Mouse (Mus musculus): Measurements from ENCODE around the gene Hpse. TPM values are rescaled to one million over a fixed set of nuclear protein-coding genes. Genes with fewer than 3 reads are reported as not detected.

Hpse gene
- polyA plus RNA-seq, 1 experiment from 2014 or later: 0.24 TPM

GRCm38 (mm10) chr5:100673745-100674486 is 45.6 kb downstream of the Hpse start:
- Histone ChIP-seq H3K27me3 (ENCODE audit: control insufficient read depth, insufficient read depth, low read depth, low read length) (no peaks in the 10 kb centered on the region), H3K4me1 (ENCODE audit: control insufficient read depth, insufficient read depth, low read length) (peaks cover 9% of the 10 kb centered on the region), H3K27ac (ENCODE audit: low read length) (peak overlapping the region; percentile 63), H3K9me3 (replicated peaks; ENCODE audit: control insufficient read depth, low read length, poor library complexity, severe bottlenecking) (no peaks in the 10 kb centered on the region), H3K9ac (ENCODE audit: low read depth, low read length) (peak overlapping the region; percentile 89), H3K4me2 (ENCODE audit: low read length) (peak overlapping the region; percentile 71), H3K4me3 (ENCODE audit: low read depth, low read length) (peak overlapping the region; percentile 54), H3K36me3 (ENCODE audit: control insufficient read depth, insufficient read depth, low read length) (no peaks in the 10 kb centered on the region)
- under 1% methylated on average over 49 of the region's 71 CpGs for WGBS
- peak; percentile 96 for ATAC-seq

GRCm38 (mm10) chr5:100672403-100672802 is 47.1 kb downstream of the Hpse start:
- H3K4me2 ChIP-seq (ENCODE audit: low read length): no peak overlapping the region
- no peaks in the 10 kb centered on the region for H3K36me3 ChIP-seq (ENCODE audit: control insufficient read depth, insufficient read depth, low read length)
- no peak overlapping the region for H3K27ac ChIP-seq (ENCODE audit: low read length)
- H3K9ac ChIP-seq (ENCODE audit: low read depth, low read length): no peak overlapping the region
- no peak for ATAC-seq
- peaks cover 9% of the 10 kb centered on the region for H3K4me1 ChIP-seq (ENCODE audit: control insufficient read depth, insufficient read depth, low read length)
- WGBS: 89% methylated on average over 4 of the region's 4 CpGs
- H3K9me3 ChIP-seq (replicated peaks; ENCODE audit: control insufficient read depth, low read length, poor library complexity, severe bottlenecking): no peaks in the 10 kb centered on the region
- no peaks in the 10 kb centered on the region for H3K27me3 ChIP-seq (ENCODE audit: control insufficient read depth, insufficient read depth, low read depth, low read length)
- no peak overlapping the region for H3K4me3 ChIP-seq (ENCODE audit: low read depth, low read length)

- Histone ChIP-seq H3K4me3 (ENCODE audit: low read depth, low read length) (no peak overlapping the region), H3K27me3 (ENCODE audit: control insufficient read depth, insufficient read depth, low read depth, low read length) (no peaks in the 10 kb centered on the region), H3K9me3 (replicated peaks; ENCODE audit: control insufficient read depth, low read length, poor library complexity, severe bottlenecking) (no peaks in the 10 kb centered on the region), H3K4me1 (ENCODE audit: control insufficient read depth, insufficient read depth, low read length) (peaks cover 9% of the 10 kb centered on the region), H3K4me2 (ENCODE audit: low read length) (no peak overlapping the region), H3K36me3 (ENCODE audit: control insufficient read depth, insufficient read depth, low read length) (no peaks in the 10 kb centered on the region), H3K27ac (ENCODE audit: low read length) (no peak overlapping the region), H3K9ac (ENCODE audit: low read depth, low read length) (no peak overlapping the region)
- ATAC-seq: no peak
- 86% methylated on average over 3 of the region's 3 CpGs for WGBS
These were observed 47.6 kb downstream of the Hpse start for GRCm38 (mm10) chr5:100671897-100672296.

- ATAC-seq: no peak
- Histone ChIP-seq H3K4me1 (ENCODE audit: control insufficient read depth, insufficient read depth, low read length) (peaks cover 9% of the 10 kb centered on the region), H3K4me3 (ENCODE audit: low read depth, low read length) (no peak overlapping the region), H3K27ac (ENCODE audit: low read length) (no peak overlapping the region), H3K9me3 (replicated peaks; ENCODE audit: control insufficient read depth, low read length, poor library complexity, severe bottlenecking) (no peaks in the 10 kb centered on the region), H3K9ac (ENCODE audit: low read depth, low read length) (no peak overlapping the region), H3K27me3 (ENCODE audit: control insufficient read depth, insufficient read depth, low read depth, low read length) (no peaks in the 10 kb centered on the region), H3K4me2 (ENCODE audit: low read length) (no peak overlapping the region), H3K36me3 (ENCODE audit: control insufficient read depth, insufficient read depth, low read length) (no peaks in the 10 kb centered on the region)
- WGBS: 25% methylated on average over 5 of the region's 5 CpGs
These were observed 48.1 kb downstream of the Hpse start for GRCm38 (mm10) chr5:100671398-100671797.

GRCm38 (mm10) chr5:100666965-100667364 is 52.6 kb downstream of the Hpse start:
- 73% methylated on average over 1 of the region's 1 CpGs for WGBS
- Histone ChIP-seq H3K27me3 (ENCODE audit: control insufficient read depth, insufficient read depth, low read depth, low read length) (no peaks in the 10 kb centered on the region), H3K9ac (ENCODE audit: low read depth, low read length) (no peak overlapping the region), H3K36me3 (ENCODE audit: control insufficient read depth, insufficient read depth, low read length) (0 out of 2 replicates have a peak, but pooled peaks cover 2% of the 10 kb centered on the region), H3K4me1 (ENCODE audit: control insufficient read depth, insufficient read depth, low read length) (no peaks in the 10 kb centered on the region), H3K4me3 (ENCODE audit: low read depth, low read length) (no peak overlapping the region), H3K9me3 (replicated peaks; ENCODE audit: control insufficient read depth, low read length, poor library complexity, severe bottlenecking) (no peaks in the 10 kb centered on the region), H3K27ac (ENCODE audit: low read length) (no peak overlapping the region), H3K4me2 (ENCODE audit: low read length) (no peak overlapping the region)
- ATAC-seq: no peak

- WGBS: 54% methylated on average over 5 of the region's 5 CpGs
- Histone ChIP-seq H3K27ac (ENCODE audit: low read length) (no peak overlapping the region), H3K9me3 (replicated peaks; ENCODE audit: control insufficient read depth, low read length, poor library complexity, severe bottlenecking) (no peaks in the 10 kb centered on the region), H3K4me3 (ENCODE audit: low read depth, low read length) (no peak overlapping the region), H3K9ac (ENCODE audit: low read depth, low read length) (no peak overlapping the region), H3K4me1 (ENCODE audit: control insufficient read depth, insufficient read depth, low read length) (no peaks in the 10 kb centered on the region), H3K27me3 (ENCODE audit: control insufficient read depth, insufficient read depth, low read depth, low read length) (no peaks in the 10 kb centered on the region), H3K36me3 (ENCODE audit: control insufficient read depth, insufficient read depth, low read length) (peaks cover 14% of the 10 kb centered on the region), H3K4me2 (ENCODE audit: low read length) (no peak overlapping the region)
- no peak for ATAC-seq
These were observed 55.7 kb downstream of the Hpse start for GRCm38 (mm10) chr5:100663854-100664253.

GRCm38 (mm10) chr5:100663011-100663410 is 56.5 kb downstream of the Hpse start:
- WGBS: 97% methylated on average over 6 of the region's 6 CpGs
- Histone ChIP-seq H3K9me3 (replicated peaks; ENCODE audit: control insufficient read depth, low read length, poor library complexity, severe bottlenecking) (no peaks in the 10 kb centered on the region), H3K4me3 (ENCODE audit: low read depth, low read length) (no peak overlapping the region), H3K27me3 (ENCODE audit: control insufficient read depth, insufficient read depth, low read depth, low read length) (no peaks in the 10 kb centered on the region), H3K4me2 (ENCODE audit: low read length) (no peak overlapping the region), H3K4me1 (ENCODE audit: control insufficient read depth, insufficient read depth, low read length) (no peaks in the 10 kb centered on the region), H3K9ac (ENCODE audit: low read depth, low read length) (no peak overlapping the region), H3K27ac (ENCODE audit: low read length) (no peak overlapping the region), H3K36me3 (ENCODE audit: control insufficient read depth, insufficient read depth, low read length) (peaks cover 17% of the 10 kb centered on the region)
- no peak for ATAC-seq

- Histone ChIP-seq H3K27ac (ENCODE audit: low read length) (no peak overlapping the region), H3K4me1 (ENCODE audit: control insufficient read depth, insufficient read depth, low read length) (no peaks in the 10 kb centered on the region), H3K27me3 (ENCODE audit: control insufficient read depth, insufficient read depth, low read depth, low read length) (no peaks in the 10 kb centered on the region), H3K36me3 (ENCODE audit: control insufficient read depth, insufficient read depth, low read length) (peaks cover 41% of the 10 kb centered on the region), H3K9me3 (replicated peaks; ENCODE audit: control insufficient read depth, low read length, poor library complexity, severe bottlenecking) (no peaks in the 10 kb centered on the region), H3K9ac (ENCODE audit: low read depth, low read length) (no peak overlapping the region), H3K4me2 (ENCODE audit: low read length) (no peak overlapping the region), H3K4me3 (ENCODE audit: low read depth, low read length) (no peak overlapping the region)
- 89% methylated on average over 6 of the region's 6 CpGs for WGBS
- no peak for ATAC-seq
These were observed 61.1 kb downstream of the Hpse start for GRCm38 (mm10) chr5:100658460-100658859.

- peaks cover 41% of the 10 kb centered on the region for H3K36me3 ChIP-seq (ENCODE audit: control insufficient read depth, insufficient read depth, low read length)
- ATAC-seq: no peak
- WGBS: 78% methylated on average over 6 of the region's 6 CpGs
- H3K9me3 ChIP-seq (replicated peaks; ENCODE audit: control insufficient read depth, low read length, poor library complexity, severe bottlenecking): no peaks in the 10 kb centered on the region
- H3K9ac ChIP-seq (ENCODE audit: low read depth, low read length): no peak overlapping the region
- no peaks in the 10 kb centered on the region for H3K27me3 ChIP-seq (ENCODE audit: control insufficient read depth, insufficient read depth, low read depth, low read length)
- no peaks in the 10 kb centered on the region for H3K4me1 ChIP-seq (ENCODE audit: control insufficient read depth, insufficient read depth, low read length)
- no peak overlapping the region for H3K4me3 ChIP-seq (ENCODE audit: low read depth, low read length)
- H3K4me2 ChIP-seq (ENCODE audit: low read length): no peak overlapping the region
- H3K27ac ChIP-seq (ENCODE audit: low read length): no peak overlapping the region
These were observed 63.2 kb downstream of the Hpse start for GRCm38 (mm10) chr5:100656352-100656751.
